Mouse (Mus musculus) activated CD4-positive, CD25-positive, alpha-beta regulatory T cell, adult 4 months (primary cell): Measurements from ENCODE around the gene Gm38431. TPM values are rescaled to one million over a fixed set of nuclear protein-coding genes. Genes with fewer than 3 reads are reported as not detected.

ENCODE experiments used
- polyA plus RNA-seq, 2 experiments: library from polyadenylated mRNA; unstranded; fragments of 100-300 nt; shearing (Covaris generic); gene quantifications; one replicate each; pipeline ENCODE4 v1.2.1; 2017

Gm38431 gene
- polyA plus RNA-seq, 2 experiments from 2014 or later: 0.67 to 3.2 TPM

Other genes with a start within 250 kb of the Gm38431 start
- 10 to 100 TPM; 12.4 to 14.6 TPM for gene A230050P20Rik, start 223.4 kb downstream of the Gm38431 start, polyA plus RNA-seq
- 1 to 10 TPM in 1 of 2 experiments, under 1 TPM in 1; 0.76 to 1.5 TPM for gene Angptl6, start 212.3 kb downstream of the Gm38431 start, polyA plus RNA-seq
- 10 to 100 TPM; 22.9 to 30.1 TPM for gene Ppan, start 203.8 kb downstream of the Gm38431 start, polyA plus RNA-seq
- gene Eif3g, start 193.4 kb downstream of the Gm38431 start, polyA plus RNA-seq: 100 to 1,000 TPM; 190 to 235 TPM
- 10 to 100 TPM; 51.2 to 52.7 TPM for gene Dnmt1, start 132.1 kb downstream of the Gm38431 start, polyA plus RNA-seq
- gene S1pr2, start 115.2 kb downstream of the Gm38431 start, polyA plus RNA-seq: 1 to 10 TPM; 3.2 to 5.0 TPM
- gene Mrpl4, start 89.3 kb downstream of the Gm38431 start, polyA plus RNA-seq: 100 to 1,000 TPM; 100 to 103 TPM
- 10 to 100 TPM; 55.3 to 64.7 TPM for gene Icam1, start 76.0 kb downstream of the Gm38431 start, polyA plus RNA-seq
- 1 to 10 TPM; 2.9 to 3.8 TPM for gene Icam4, start 62.6 kb downstream of the Gm38431 start, polyA plus RNA-seq
- not detected for gene Icam5, start 59.9 kb downstream of the Gm38431 start, polyA plus RNA-seq
- gene Zglp1, start 24.9 kb downstream of the Gm38431 start, polyA plus RNA-seq: under 1 TPM in 1 of 2 experiments, not detected in 1; 0.66 TPM
- not detected for gene Gm49373, start 18.9 kb downstream of the Gm38431 start, polyA plus RNA-seq
- 10 to 100 TPM; 14.3 to 17.2 TPM for gene Fdx1l, start 18.4 kb downstream of the Gm38431 start, polyA plus RNA-seq
- gene Raver1, start within 50 bp of the Gm38431 start, polyA plus RNA-seq: 10 to 100 TPM; 22.8 to 25.1 TPM
- gene Tyk2, start 39.2 kb upstream of the Gm38431 start, polyA plus RNA-seq: 10 to 100 TPM; 30.0 to 60.9 TPM
- 100 to 1,000 TPM; 102 to 129 TPM for gene Cdc37, start 58.0 kb upstream of the Gm38431 start, polyA plus RNA-seq
- 1 to 10 TPM in 1 of 2 experiments, under 1 TPM in 1; 0.44 to 1.1 TPM for gene Pde4a, start 73.7 kb upstream of the Gm38431 start, polyA plus RNA-seq
- gene Keap1, start 147.4 kb upstream of the Gm38431 start, polyA plus RNA-seq: 10 to 100 TPM; 16.9 to 30.0 TPM
- under 1 TPM in 1 of 2 experiments, not detected in 1; 0.34 TPM for gene S1pr5, start 156.4 kb upstream of the Gm38431 start, polyA plus RNA-seq
- 10 to 100 TPM; 24.3 to 26.8 TPM for gene Atg4d, start 173.3 kb upstream of the Gm38431 start, polyA plus RNA-seq
- 10 to 100 TPM; 20.8 to 26.1 TPM for gene Kri1, start 196.0 kb upstream of the Gm38431 start, polyA plus RNA-seq
- gene Cdkn2d, start 199.4 kb upstream of the Gm38431 start, polyA plus RNA-seq: 100 to 1,000 TPM; 142 to 158 TPM
- 1 to 10 TPM in 1 of 2 experiments, under 1 TPM in 1; 0.84 to 1.5 TPM for gene Ap1m2, start 220.3 kb upstream of the Gm38431 start, polyA plus RNA-seq
- gene Slc44a2, start 228.7 kb upstream of the Gm38431 start, polyA plus RNA-seq: 100 to 1,000 TPM; 181 to 194 TPM